Mouse (Mus musculus) midbrain, postnatal 0 days (tissue): ENCODE data around the gene Izumo4. TPM values are rescaled to one million over a fixed set of nuclear protein-coding genes. Genes with fewer than 3 reads are reported as not detected.

ENCODE experiments used
- ATAC-seq: fragments of 200-750 bp; cut with Nextera tagmentation; 2 replicates; pipeline ENCODE4 v1.8.0; 2017; ENCODE audit warnings: moderate number of reproducible peaks, mild to moderate bottlenecking, moderate TSS enrichment, moderate library complexity; ENCODE audit not compliant: low FRiP score
- DNase-seq: peaks from one replicate; pipeline ENCODE4 v3.0.0-alpha.2; 2015; ENCODE audit warnings: low spot score
- H3K27ac ChIP-seq: fragments of 300-500 bp; sonication (generic); 2 replicates; pipeline ENCODE4 v1.5.1; 2014; ENCODE audit warnings: low read depth, mild to moderate bottlenecking, low read length, mixed read lengths
- H3K27me3 ChIP-seq: fragments of 300-500 bp; sonication (generic); 2 replicates; pipeline ENCODE4 v1.6.1; 2014; ENCODE audit warnings: low read length, control low read depth, mixed read lengths; ENCODE audit not compliant: insufficient read depth
- H3K36me3 ChIP-seq: fragments of 300-500 bp; sonication (generic); 2 replicates; pipeline ENCODE4 v1.6.1; 2014; ENCODE audit warnings: low read length, control low read depth, mixed read lengths; ENCODE audit not compliant: insufficient read depth
- H3K4me1 ChIP-seq: fragments of 300-500 bp; sonication (generic); 2 replicates; pipeline ENCODE4 v1.6.1; 2014; ENCODE audit warnings: mild to moderate bottlenecking, control low read depth, antibody characterized with exemption, low read length, mixed read lengths; ENCODE audit not compliant: insufficient read depth
- H3K4me2 ChIP-seq: fragments of 300-500 bp; sonication (generic); 2 replicates; pipeline ENCODE4 v1.6.1; 2014; ENCODE audit warnings: low read depth, mild to moderate bottlenecking, low read length, mixed read lengths; ENCODE audit not compliant: poor library complexity, severe bottlenecking
- H3K4me3 ChIP-seq: fragments of 300-500 bp; sonication (generic); 2 replicates; pipeline ENCODE4 v1.5.1; 2014; ENCODE audit warnings: low read depth, mild to moderate bottlenecking, low read length, moderate library complexity
- H3K9ac ChIP-seq: fragments of 300-500 bp; sonication (generic); replicated peaks from 2 replicates; pipeline ENCODE4 v1.6.1; 2014; ENCODE audit warnings: mild to moderate bottlenecking, low read length, moderate library complexity, mixed read lengths; ENCODE audit not compliant: poor library complexity, severe bottlenecking
- H3K9me3 ChIP-seq: fragments of 300-500 bp; sonication (generic); 2 replicates; pipeline ENCODE4 v1.6.1; 2016; ENCODE audit warnings: low read length, control low read depth
- CTCF ChIP-seq: IDR thresholded peaks from 2 replicates; pipeline ENCODE4 v1.5.1; 2016; ENCODE audit warnings: antibody characterized with exemption, mild to moderate bottlenecking
- WGBS: fragments of 180-500 bp; shearing (Covaris S2); extraction: QIAGEN DNeasy Blood & Tissue Kit; methylation state at CpG from one replicate; pipeline ENCODE4 v1.1.7; 2014; 5-methylcytosine and 5-hydroxymethylcytosine counted together
- polyA plus RNA-seq: library from polyadenylated mRNA; unstranded; fragments of >200 nt; fragmentation: Nextera tagmentation; extraction: Ambion mirVana; gene quantifications from 2 replicates; pipeline ENCODE4 v1.2.1, GENCODE M21; 2015
- total RNA-seq: library from RNA; depleted of rRNA; stranded (reverse); fragments of >200 nt; gene quantifications from 2 replicates; pipeline ENCODE4 v1.2.3, GENCODE M21; 2014

Gene Izumo4
- total and polyA plus RNA-seq, 2 experiments from 2014 or later, result 26.3 to 44.0 TPM

GRCm38 (mm10) chr10:80656863-80657623 is 44.9 kb upstream of the Izumo4 start, which contains the start of gene Btbd2:
Btbd2 (minus strand) TSS chr10:80657071.
- H3K9ac ChIP-seq, result peak within 1 kb of the TSS; percentile 93

GRCm38 (mm10) chr10:80658194-80658840 is 43.7 kb upstream of the Izumo4 start:
- no peak overlapping the region for H3K27ac ChIP-seq
- no peak for DNase-seq
- no peak overlapping the region for H3K4me3 ChIP-seq
- no peaks in the 10 kb centered on the region for H3K36me3 ChIP-seq
- no peak overlapping the region for H3K4me2 ChIP-seq
- no peaks in the 10 kb centered on the region for H3K9me3 ChIP-seq
- TF ChIP-seq CTCF, result no peak
- 84% methylated on average over 14 of the region's 14 CpGs for WGBS
- no peak overlapping the region for H3K9ac ChIP-seq
- no peaks in the 10 kb centered on the region for H3K27me3 ChIP-seq
- H3K4me1 ChIP-seq, result peaks cover 14% of the 10 kb centered on the region
- no peak for ATAC-seq

More at GRCm38 (mm10) chr10:80656863-80657623, 44.9 kb upstream of the Izumo4 start, which contains the start of gene Btbd2:
- no peaks in the 10 kb centered on the region for H3K9me3 ChIP-seq
- peak within 1 kb of the TSS; percentile 91 for H3K27ac ChIP-seq
- no peak for DNase-seq
- 25% methylated on average over 15 of the region's 15 CpGs for WGBS
- H3K4me2 ChIP-seq, result peak within 1 kb of the TSS; percentile 93
- no peaks in the 10 kb centered on the region for H3K36me3 ChIP-seq
- peak within 1 kb of the TSS; percentile 82 for H3K4me3 ChIP-seq
- peaks cover 14% of the 10 kb centered on the region for H3K4me1 ChIP-seq
- no peaks in the 10 kb centered on the region for H3K27me3 ChIP-seq
- no peak for TF ChIP-seq CTCF
- peak; percentile 36 for ATAC-seq

- H3K9ac ChIP-seq, result no peak overlapping the region
- ATAC-seq, result no peak
- WGBS, result 60% methylated on average over 4 of the region's 4 CpGs
- H3K9me3 ChIP-seq, result no peaks in the 10 kb centered on the region
- no peak overlapping the region for H3K4me2 ChIP-seq
- H3K4me3 ChIP-seq, result no peak overlapping the region
- H3K27ac ChIP-seq, result no peak overlapping the region
- TF ChIP-seq CTCF, result no peak
- DNase-seq, result no peak
- H3K4me1 ChIP-seq, result peaks cover 14% of the 10 kb centered on the region
- H3K27me3 ChIP-seq, result no peaks in the 10 kb centered on the region
- H3K36me3 ChIP-seq, result no peaks in the 10 kb centered on the region
These were observed 43.2 kb upstream of the Izumo4 start for GRCm38 (mm10) chr10:80658841-80659202.

- 11% methylated on average over 10 of the region's 10 CpGs for WGBS
- Histone ChIP-seq H3K9me3 (no peaks in the 10 kb centered on the region), H3K27ac (no peak overlapping the region)
These were observed 42.8 kb upstream of the Izumo4 start for GRCm38 (mm10) chr10:80659213-80659612.

GRCm38 (mm10) chr10:80661149-80661548 is 40.8 kb upstream of the Izumo4 start:
- no peak for DNase-seq
- Histone ChIP-seq H3K27me3 (no peaks in the 10 kb centered on the region), H3K36me3 (peaks cover 4% of the 10 kb centered on the region), H3K4me1 (no peaks in the 10 kb centered on the region), H3K4me2 (no peak overlapping the region), H3K27ac (no peak overlapping the region), H3K4me3 (no peak overlapping the region), H3K9me3 (no peaks in the 10 kb centered on the region), H3K9ac (no peak overlapping the region)
- peak; percentile 71 for TF ChIP-seq CTCF
- WGBS, result 39% methylated on average over 5 of the region's 5 CpGs
- ATAC-seq, result no peak

More at GRCm38 (mm10) chr10:80659213-80659612, 42.8 kb upstream of the Izumo4 start:
- Histone ChIP-seq H3K9ac (no peak overlapping the region), H3K36me3 (no peaks in the 10 kb centered on the region), H3K27me3 (no peaks in the 10 kb centered on the region), H3K4me1 (peaks cover 14% of the 10 kb centered on the region), H3K4me3 (no peak overlapping the region), H3K4me2 (no peak overlapping the region)
- DNase-seq (peak; percentile 81), ATAC-seq (no peak)
- peak; percentile 81 for TF ChIP-seq CTCF
